Mouse (Mus musculus) cerebellum, adult 11 months (tissue): Measurements from ENCODE around the gene Zc2hc1b.

Experiments
- DNase-seq: peaks from one replicate; pipeline ENCODE4 v3.0.0; 2022

The Zc2hc1b gene

DNA sequence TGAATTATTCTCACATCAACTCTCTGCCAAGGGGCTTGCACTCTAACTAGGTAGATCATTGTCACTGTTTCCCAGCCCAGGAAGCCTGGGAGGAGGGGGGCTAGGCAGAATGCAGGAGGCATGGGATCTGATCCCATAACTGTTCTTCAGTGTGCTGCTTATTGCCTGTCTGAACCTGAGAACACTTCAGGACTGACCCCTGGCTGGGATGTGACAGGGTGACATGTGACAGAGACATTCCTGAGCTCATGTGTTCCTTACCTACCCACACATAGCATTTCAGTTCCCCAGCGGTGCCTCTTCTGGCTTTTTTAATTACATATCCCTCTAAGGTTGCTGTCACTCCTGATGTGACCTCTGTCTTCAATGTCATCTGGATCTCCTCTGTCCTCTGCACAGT lies 68.0 kb downstream of the Zc2hc1b start:
- DNase-seq = no peak

DNA sequence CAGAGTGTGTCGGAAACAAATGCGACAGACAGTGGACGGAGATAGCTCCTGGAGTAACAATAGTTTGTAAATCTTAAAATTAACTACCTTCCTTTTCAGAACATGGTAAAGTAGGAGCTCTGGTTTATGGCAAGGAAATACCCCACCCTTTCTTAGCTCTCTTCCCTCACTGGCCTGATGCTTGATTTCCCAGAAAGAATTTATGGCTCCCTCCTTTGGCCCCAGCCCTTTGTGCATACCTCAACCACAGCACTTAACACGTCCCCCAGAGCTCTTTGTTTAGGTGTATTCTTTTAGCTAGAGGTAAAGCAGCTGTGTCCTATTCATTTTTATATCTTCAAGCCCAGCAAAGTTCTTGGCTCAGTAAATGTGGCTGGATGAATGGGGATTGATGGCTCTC lies 69.0 kb downstream of the Zc2hc1b start:
- no peak for DNase-seq

- DNase-seq = no peak
These were observed 69.7 kb downstream of the Zc2hc1b start for GRCm38 (mm10) chr10:13108021-13108548.

- DNase-seq = no peak
These were observed 70.8 kb downstream of the Zc2hc1b start for GRCm38 (mm10) chr10:13106909-13107624.

DNA sequence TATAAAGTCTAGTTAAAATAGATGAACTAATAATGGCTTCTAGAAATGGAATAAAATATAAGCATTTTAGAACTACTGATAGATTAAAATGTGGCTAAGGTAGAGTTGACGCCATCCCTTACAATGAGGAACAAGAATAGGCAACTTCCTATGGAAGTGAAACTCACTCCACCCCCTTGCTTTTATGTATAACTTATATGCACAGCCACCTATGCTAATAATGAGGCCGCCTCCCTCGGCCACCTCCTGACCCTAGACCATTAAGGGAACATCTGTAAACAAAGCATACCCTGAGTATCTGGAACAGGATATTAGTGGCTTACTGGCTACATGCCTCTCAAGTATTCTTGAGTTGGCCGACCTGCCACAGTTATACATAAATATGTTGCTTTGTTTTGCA lies 74.0 kb downstream of the Zc2hc1b start:
- DNase-seq = no peak

- no peak for DNase-seq
These were observed 75.5 kb downstream of the Zc2hc1b start for GRCm38 (mm10) chr10:13102360-13102759.

DNA sequence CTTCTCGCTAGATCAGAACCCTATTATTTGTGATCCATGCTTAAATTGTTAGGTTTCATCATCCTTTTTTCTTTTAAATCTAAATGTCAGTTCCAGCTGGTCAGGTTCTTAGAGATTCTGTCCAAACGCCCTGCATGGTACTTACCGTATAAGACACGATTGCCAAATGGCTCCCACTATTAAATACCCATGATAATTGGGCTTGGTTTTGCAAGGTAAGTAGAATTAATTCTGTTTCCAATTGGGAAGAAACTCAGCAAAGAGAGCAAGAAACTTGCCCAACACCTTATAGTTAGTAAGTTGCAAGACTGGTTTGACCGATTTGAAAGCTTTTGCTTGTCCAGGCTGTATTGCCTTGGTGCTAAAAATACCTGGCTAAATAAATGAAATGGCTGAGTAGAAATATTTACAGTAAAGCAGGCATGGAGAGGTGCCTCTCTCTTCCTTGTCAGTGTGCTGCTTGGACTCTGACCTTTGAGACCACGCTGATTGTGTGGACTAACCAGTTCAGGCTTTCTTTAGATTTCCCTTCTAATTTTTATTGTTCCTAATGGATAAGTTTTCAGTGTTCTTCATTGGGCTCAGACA lies 77.7 kb downstream of the Zc2hc1b start:
- no peak for DNase-seq
